Mouse (Mus musculus) midbrain, postnatal 0 days (tissue): ENCODE measurements around the gene Pmepa1. TPM values are rescaled to one million over a fixed set of nuclear protein-coding genes. Genes with fewer than 3 reads are reported as not detected.

Source experiments
- ATAC-seq: fragments of 200-750 bp; cut with Nextera tagmentation; 2 replicates; pipeline ENCODE4 v1.8.0; 2017; ENCODE audit warnings: moderate number of reproducible peaks, mild to moderate bottlenecking, moderate TSS enrichment, moderate library complexity; ENCODE audit not compliant: low FRiP score
- DNase-seq: peaks from one replicate; pipeline ENCODE4 v3.0.0-alpha.2; 2015; ENCODE audit warnings: low spot score
- H3K27ac ChIP-seq: fragments of 300-500 bp; sonication (generic); 2 replicates; pipeline ENCODE4 v1.5.1; 2014; ENCODE audit warnings: low read depth, mild to moderate bottlenecking, low read length, mixed read lengths
- H3K27me3 ChIP-seq: fragments of 300-500 bp; sonication (generic); 2 replicates; pipeline ENCODE4 v1.6.1; 2014; ENCODE audit warnings: low read length, control low read depth, mixed read lengths; ENCODE audit not compliant: insufficient read depth
- H3K36me3 ChIP-seq: fragments of 300-500 bp; sonication (generic); 2 replicates; pipeline ENCODE4 v1.6.1; 2014; ENCODE audit warnings: low read length, control low read depth, mixed read lengths; ENCODE audit not compliant: insufficient read depth
- H3K4me1 ChIP-seq: fragments of 300-500 bp; sonication (generic); 2 replicates; pipeline ENCODE4 v1.6.1; 2014; ENCODE audit warnings: mild to moderate bottlenecking, control low read depth, antibody characterized with exemption, low read length, mixed read lengths; ENCODE audit not compliant: insufficient read depth
- H3K4me2 ChIP-seq: fragments of 300-500 bp; sonication (generic); 2 replicates; pipeline ENCODE4 v1.6.1; 2014; ENCODE audit warnings: low read depth, mild to moderate bottlenecking, low read length, mixed read lengths; ENCODE audit not compliant: poor library complexity, severe bottlenecking
- H3K4me3 ChIP-seq: fragments of 300-500 bp; sonication (generic); 2 replicates; pipeline ENCODE4 v1.5.1; 2014; ENCODE audit warnings: low read depth, mild to moderate bottlenecking, low read length, moderate library complexity
- H3K9ac ChIP-seq: fragments of 300-500 bp; sonication (generic); replicated peaks from 2 replicates; pipeline ENCODE4 v1.6.1; 2014; ENCODE audit warnings: mild to moderate bottlenecking, low read length, moderate library complexity, mixed read lengths; ENCODE audit not compliant: poor library complexity, severe bottlenecking
- H3K9me3 ChIP-seq: fragments of 300-500 bp; sonication (generic); 2 replicates; pipeline ENCODE4 v1.6.1; 2016; ENCODE audit warnings: low read length, control low read depth
- CTCF ChIP-seq: IDR thresholded peaks from 2 replicates; pipeline ENCODE4 v1.5.1; 2016; ENCODE audit warnings: antibody characterized with exemption, mild to moderate bottlenecking
- WGBS: fragments of 180-500 bp; shearing (Covaris S2); extraction: QIAGEN DNeasy Blood & Tissue Kit; methylation state at CpG from one replicate; pipeline ENCODE4 v1.1.7; 2014; 5-methylcytosine and 5-hydroxymethylcytosine counted together
- polyA plus RNA-seq: library from polyadenylated mRNA; unstranded; fragments of >200 nt; fragmentation: Nextera tagmentation; extraction: Ambion mirVana; gene quantifications from 2 replicates; pipeline ENCODE4 v1.2.1, GENCODE M21; 2015
- total RNA-seq: library from RNA; depleted of rRNA; stranded (reverse); fragments of >200 nt; gene quantifications from 2 replicates; pipeline ENCODE4 v1.2.3, GENCODE M21; 2014

The Pmepa1 gene
- total and polyA plus RNA-seq, 2 experiments from 2014 or later: 2.3 to 12.8 TPM

DNA sequence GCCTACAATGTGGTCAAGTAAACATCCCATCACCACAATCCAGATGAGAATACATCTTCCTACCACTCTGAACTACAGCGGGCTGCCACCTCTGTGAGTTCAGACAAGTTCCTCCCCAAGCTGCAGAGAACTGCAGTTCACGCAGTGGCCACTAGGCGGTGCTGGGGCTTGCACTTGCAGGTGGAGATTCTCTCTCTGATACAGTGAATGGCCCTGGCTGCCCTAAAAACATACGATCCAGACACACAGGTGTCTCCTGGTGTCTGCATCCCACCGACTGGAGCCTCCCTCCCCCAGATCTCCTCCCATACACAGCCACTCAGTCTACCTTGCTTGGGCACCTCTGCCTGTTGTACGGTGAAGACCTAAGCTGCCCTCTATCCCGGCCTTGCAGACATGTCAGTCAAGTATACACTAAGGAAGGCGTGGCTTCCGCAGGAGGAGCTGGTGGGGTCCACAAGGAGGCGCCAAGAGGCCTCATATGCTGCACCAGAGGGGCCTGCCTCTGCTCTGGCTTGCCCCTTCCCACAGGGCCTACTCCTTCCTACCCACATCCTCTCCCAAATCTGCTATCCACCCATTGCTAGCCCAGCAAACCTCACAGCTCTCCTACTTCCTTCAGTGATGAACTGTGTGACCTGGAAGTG, 46.6 kb downstream of the Pmepa1 start:
- Histone ChIP-seq H3K27ac (no peak overlapping the region), H3K9ac (no peak overlapping the region), H3K36me3 (peaks cover 19% of the 10 kb centered on the region), H3K9me3 (no peaks in the 10 kb centered on the region), H3K4me1 (no peaks in the 10 kb centered on the region), H3K4me3 (no peak overlapping the region), H3K27me3 (no peaks in the 10 kb centered on the region), H3K4me2 (no peak overlapping the region)
- TF ChIP-seq CTCF: peak; percentile 95
- ATAC-seq: peak; percentile 50
- DNase-seq: peak; percentile 91
- WGBS: 7% methylated on average over 10 of the region's 10 CpGs

GRCm38 (mm10) chr2:173228567-173228966, 47.8 kb downstream of the Pmepa1 start:
- no peaks in the 10 kb centered on the region for H3K4me1 ChIP-seq
- H3K9ac ChIP-seq: no peak overlapping the region
- H3K27me3 ChIP-seq: no peaks in the 10 kb centered on the region
- no peak overlapping the region for H3K4me3 ChIP-seq
- DNase-seq (no peak), ATAC-seq (no peak)
- H3K36me3 ChIP-seq: peaks cover 19% of the 10 kb centered on the region
- H3K4me2 ChIP-seq: no peak overlapping the region
- no peak overlapping the region for H3K27ac ChIP-seq
- 93% methylated on average over 8 of the region's 8 CpGs for WGBS
- no peaks in the 10 kb centered on the region for H3K9me3 ChIP-seq
- TF ChIP-seq CTCF: no peak

DNA sequence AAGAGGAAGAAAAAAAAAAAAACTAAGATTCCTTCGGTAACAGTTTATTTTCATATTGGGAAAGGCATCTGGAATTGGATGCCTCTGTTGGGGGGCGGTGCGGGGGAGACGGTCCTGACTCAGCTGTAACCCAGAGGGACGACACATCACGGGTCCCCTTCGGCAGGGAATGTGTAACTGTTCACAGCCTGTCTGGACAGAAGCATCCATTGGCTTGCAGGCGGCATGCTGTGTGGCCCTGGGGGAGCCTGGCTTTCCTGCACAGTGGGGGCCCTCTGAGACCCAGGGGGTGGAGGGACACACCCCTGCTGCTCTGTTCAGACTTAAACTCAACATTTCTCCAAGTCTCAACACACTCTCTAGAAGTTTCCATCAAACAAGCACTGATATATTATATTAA, 49.5 kb downstream of the Pmepa1 start:
- WGBS: 91% methylated on average over 8 of the region's 8 CpGs
- Histone ChIP-seq H3K36me3 (peaks cover 8% of the 10 kb centered on the region), H3K4me1 (no peaks in the 10 kb centered on the region), H3K4me2 (no peak overlapping the region), H3K4me3 (no peak overlapping the region), H3K27me3 (no peaks in the 10 kb centered on the region), H3K9ac (no peak overlapping the region), H3K27ac (no peak overlapping the region), H3K9me3 (no peaks in the 10 kb centered on the region)
- no peak for ATAC-seq
- no peak for DNase-seq
- no peak for TF ChIP-seq CTCF

DNA sequence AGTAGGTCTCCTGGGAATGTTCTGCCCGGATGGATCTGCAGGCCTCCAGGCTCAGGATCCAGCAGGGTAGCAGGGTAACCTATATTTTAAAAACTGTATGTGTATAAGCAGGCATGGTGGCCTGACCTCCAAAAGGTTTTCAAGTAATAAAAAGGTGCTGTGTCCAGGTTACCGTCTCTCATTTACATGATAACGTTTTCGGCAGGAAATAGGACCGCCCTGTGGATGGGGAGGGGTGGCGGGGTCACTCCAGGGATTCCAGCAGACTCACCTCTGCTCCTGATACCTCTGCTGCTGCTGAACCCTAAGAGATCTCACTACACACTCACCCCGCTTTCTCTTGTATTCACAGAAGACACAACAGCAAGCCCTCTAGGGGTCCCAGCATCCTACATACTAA, 50.4 kb downstream of the Pmepa1 start:
- H3K27ac ChIP-seq: no peak overlapping the region
- ATAC-seq (no peak), DNase-seq (no peak)
- H3K9me3 ChIP-seq: no peaks in the 10 kb centered on the region
- WGBS: 86% methylated on average over 7 of the region's 7 CpGs
- H3K36me3 ChIP-seq: peaks cover 6% of the 10 kb centered on the region
- no peaks in the 10 kb centered on the region for H3K4me1 ChIP-seq
- no peaks in the 10 kb centered on the region for H3K27me3 ChIP-seq
- H3K9ac ChIP-seq: no peak overlapping the region
- TF ChIP-seq CTCF: no peak
- H3K4me2 ChIP-seq: no peak overlapping the region
- no peak overlapping the region for H3K4me3 ChIP-seq

- DNase-seq: no peak
- H3K4me2 ChIP-seq: no peak overlapping the region
- WGBS: 56% methylated on average over 7 of the region's 7 CpGs
- no peak overlapping the region for H3K27ac ChIP-seq
- no peak overlapping the region for H3K4me3 ChIP-seq
- H3K4me1 ChIP-seq: no peaks in the 10 kb centered on the region
- no peaks in the 10 kb centered on the region for H3K27me3 ChIP-seq
- TF ChIP-seq CTCF: no peak
- H3K9me3 ChIP-seq: no peaks in the 10 kb centered on the region
- no peak overlapping the region for H3K9ac ChIP-seq
- no peak for ATAC-seq
- H3K36me3 ChIP-seq: peaks cover 6% of the 10 kb centered on the region
These were observed 51.5 kb downstream of the Pmepa1 start for GRCm38 (mm10) chr2:173224832-173225231.

DNA sequence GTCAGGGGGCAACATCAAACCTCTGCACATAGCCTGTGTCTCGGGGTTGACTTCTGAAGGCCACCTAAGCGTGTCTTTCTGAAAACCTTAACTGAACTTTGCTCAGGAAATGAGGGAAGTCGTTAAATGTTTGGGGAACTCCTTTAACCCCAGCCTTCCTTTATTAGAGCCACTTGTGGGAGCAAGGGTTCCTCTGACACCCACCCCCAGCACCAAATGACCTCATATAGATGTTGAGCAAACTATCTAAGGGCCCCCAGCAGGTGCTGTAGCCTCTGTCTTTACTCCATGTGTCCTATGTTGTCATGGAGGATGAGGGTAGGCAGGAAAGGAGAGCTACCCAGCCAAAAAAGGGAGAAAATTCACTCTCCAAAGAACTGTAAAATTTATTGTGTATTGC, 52.2 kb downstream of the Pmepa1 start:
- H3K27me3 ChIP-seq: no peaks in the 10 kb centered on the region
- TF ChIP-seq CTCF: no peak
- H3K36me3 ChIP-seq: peaks cover 6% of the 10 kb centered on the region; the same call in 1 of the 2 replicates
- ATAC-seq (no peak), DNase-seq (no peak)
- no peak overlapping the region for H3K4me3 ChIP-seq
- no peaks in the 10 kb centered on the region for H3K9me3 ChIP-seq
- H3K4me2 ChIP-seq: no peak overlapping the region
- H3K9ac ChIP-seq: no peak overlapping the region
- no peak overlapping the region for H3K27ac ChIP-seq
- 79% methylated on average over 3 of the region's 3 CpGs for WGBS
- no peaks in the 10 kb centered on the region for H3K4me1 ChIP-seq
